Mouse (Mus musculus): Measurements from ENCODE around the gene Ocm. TPM values are rescaled to one million over a fixed set of nuclear protein-coding genes. Genes with fewer than 3 reads are reported as not detected.

The Ocm gene
- polyA plus RNA-seq (2011; ENCODE audit: insufficient read length, low read depth, missing spikeins) = not detected in 2 replicates

DNA sequence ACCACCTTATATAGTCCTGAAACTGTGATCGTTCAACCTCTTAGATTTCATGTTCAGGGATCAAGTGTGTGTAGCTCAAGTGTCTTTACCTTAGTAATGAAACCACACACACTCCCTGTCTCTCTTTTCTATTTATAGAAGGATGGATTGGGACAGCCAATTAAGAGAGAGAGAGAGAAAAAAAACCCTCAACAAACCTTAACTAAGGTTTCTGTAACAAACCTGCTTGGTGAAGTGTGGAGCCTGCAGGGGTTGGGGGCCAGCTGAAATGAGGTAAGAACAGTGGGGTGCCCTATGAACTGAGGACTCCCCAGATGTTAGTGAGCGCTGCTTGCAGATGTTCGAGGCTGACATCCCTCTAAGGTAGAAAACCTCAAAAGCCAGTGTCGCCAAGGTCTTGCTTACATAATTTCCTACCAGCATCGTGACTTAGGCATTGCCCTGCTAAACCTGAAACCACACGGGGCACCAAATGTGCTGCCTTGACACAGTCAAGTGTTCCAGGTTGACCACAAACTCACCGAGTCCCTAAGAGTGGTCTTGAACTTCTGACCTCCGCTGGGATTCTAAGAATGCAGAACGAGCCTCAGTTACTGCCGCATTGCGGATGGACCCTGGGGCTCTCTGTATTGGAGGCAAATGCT is at the start of gene Ocm:
Gene Ocm, minus strand, starts transcription at position 51 of the 644 bp plus-strand sequence.
- Histone ChIP-seq H3K4me1 (ENCODE audit: control insufficient read depth, insufficient read depth, low read length) (no peaks in the 10 kb centered on the region), H3K27ac (ENCODE audit: insufficient read depth, low read length) (no peak within 1 kb of the TSS), H3K4me3 (ENCODE audit: insufficient read depth, low read length) (no peak within 1 kb of the TSS)
- no peak for TF ChIP-seq CTCF (IDR thresholded peaks at IDR 0.05; ENCODE audit: borderline replicate concordance, insufficient read depth, low read length)
- TF ChIP-seq POLR2A (IDR thresholded peaks at IDR 0.05; ENCODE audit: low read depth, low read length) = no peak

DNA sequence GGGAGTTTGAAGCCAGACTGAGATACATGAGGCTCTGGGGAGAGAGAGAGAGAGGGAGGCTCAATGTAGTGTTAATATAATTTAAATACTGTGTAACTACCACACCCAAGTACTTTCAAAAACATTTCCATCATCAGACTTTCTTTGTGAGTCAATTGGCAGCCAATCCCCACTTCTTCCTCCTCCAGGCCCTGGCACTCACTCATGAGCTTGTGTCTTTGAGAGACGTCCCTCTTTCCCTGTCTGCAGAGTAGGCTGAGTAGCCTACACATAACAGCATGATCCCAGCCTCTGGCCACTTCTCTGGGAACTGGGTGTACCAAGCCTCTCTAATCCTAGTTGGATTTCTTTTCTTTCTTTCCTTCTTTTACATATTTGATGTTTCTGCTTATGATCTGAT is 44.8 kb upstream of the Ocm start:
- H3K27ac ChIP-seq (ENCODE audit: insufficient read depth, low read length) = no peak overlapping the region
- no peak for TF ChIP-seq POLR2A (IDR thresholded peaks at IDR 0.05; ENCODE audit: low read depth, low read length)
- TF ChIP-seq CTCF (IDR thresholded peaks at IDR 0.05; ENCODE audit: borderline replicate concordance, insufficient read depth, low read length) = no peak
- no peaks in the 10 kb centered on the region for H3K4me1 ChIP-seq (ENCODE audit: control insufficient read depth, insufficient read depth, low read length)
- no peak overlapping the region for H3K4me3 ChIP-seq (ENCODE audit: insufficient read depth, low read length)

DNA sequence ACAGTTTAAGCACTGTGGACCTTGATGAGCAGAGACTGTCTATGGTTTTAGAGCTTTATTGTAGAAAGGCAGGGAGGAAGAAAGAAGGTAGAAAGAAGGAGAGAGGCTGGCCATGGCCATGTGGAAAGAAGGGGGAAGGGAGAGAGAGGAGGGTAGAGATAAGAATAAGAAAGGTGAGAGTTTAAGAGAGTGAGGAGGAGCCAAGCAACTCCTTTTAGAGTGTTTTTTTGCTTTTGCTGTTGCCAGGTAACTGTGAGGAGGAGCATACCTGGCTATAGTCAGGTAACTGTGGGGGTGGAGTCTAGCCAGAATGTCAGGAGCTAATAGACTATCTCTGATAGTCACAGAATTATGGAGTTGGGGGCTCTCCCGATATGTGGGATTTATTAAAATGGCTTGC is 43.6 kb upstream of the Ocm start:
- no peak overlapping the region for H3K27ac ChIP-seq (ENCODE audit: insufficient read depth, low read length)
- no peaks in the 10 kb centered on the region for H3K4me1 ChIP-seq (ENCODE audit: control insufficient read depth, insufficient read depth, low read length)
- TF ChIP-seq POLR2A (IDR thresholded peaks at IDR 0.05; ENCODE audit: low read depth, low read length) (no peak), CTCF (IDR thresholded peaks at IDR 0.05; ENCODE audit: borderline replicate concordance, insufficient read depth, low read length) (no peak)
- no peak overlapping the region for H3K4me3 ChIP-seq (ENCODE audit: insufficient read depth, low read length)

DNA sequence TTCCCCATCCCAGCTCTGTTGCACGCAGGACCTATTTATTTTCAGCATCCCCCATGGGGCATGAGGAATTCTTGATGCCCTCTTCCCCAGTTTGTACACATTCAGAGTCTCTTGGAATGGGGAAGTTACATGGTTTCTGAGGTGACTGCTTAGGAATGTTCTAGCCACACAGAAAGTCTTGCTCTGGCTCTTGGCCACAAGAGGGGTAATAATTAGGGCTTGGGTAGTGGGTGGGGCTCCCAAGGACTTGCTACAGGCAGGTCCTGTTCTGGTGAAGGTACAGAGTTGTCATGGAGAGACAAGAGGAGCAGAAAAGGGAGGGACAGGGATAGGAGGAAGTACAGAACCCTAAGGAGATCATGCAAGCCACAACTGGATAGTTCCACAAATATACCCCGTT is 39.6 kb upstream of the Ocm start:
- H3K4me1 ChIP-seq (ENCODE audit: control insufficient read depth, insufficient read depth, low read length) = no peaks in the 10 kb centered on the region
- no peak overlapping the region for H3K27ac ChIP-seq (ENCODE audit: insufficient read depth, low read length)
- no peak overlapping the region for H3K4me3 ChIP-seq (ENCODE audit: insufficient read depth, low read length)
- TF ChIP-seq POLR2A (IDR thresholded peaks at IDR 0.05; ENCODE audit: low read depth, low read length) (no peak), CTCF (IDR thresholded peaks at IDR 0.05; ENCODE audit: borderline replicate concordance, insufficient read depth, low read length) (no peak)

DNA sequence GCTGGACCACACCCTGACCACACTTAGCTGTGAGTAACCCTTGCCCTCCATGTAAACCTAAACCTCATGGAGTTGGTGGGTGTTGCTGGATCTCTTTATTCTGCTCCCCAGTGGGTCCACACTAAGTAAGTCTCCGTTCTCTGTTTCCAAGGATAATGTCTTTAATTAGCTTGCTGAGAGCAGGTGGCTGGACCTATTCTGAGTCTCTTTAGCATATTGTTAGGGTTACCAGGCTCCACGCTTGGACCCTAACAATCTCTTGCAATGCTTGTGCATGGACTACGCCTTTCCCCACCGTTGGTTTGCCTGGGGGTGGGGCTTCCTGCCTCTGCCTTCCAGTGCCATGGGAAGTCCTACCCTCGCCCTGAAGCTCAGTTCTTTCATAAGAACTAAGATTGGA is 37.6 kb upstream of the Ocm start:
- no peaks in the 10 kb centered on the region for H3K4me1 ChIP-seq (ENCODE audit: control insufficient read depth, insufficient read depth, low read length)
- no peak overlapping the region for H3K4me3 ChIP-seq (ENCODE audit: insufficient read depth, low read length)
- no peak for TF ChIP-seq CTCF (IDR thresholded peaks at IDR 0.05; ENCODE audit: borderline replicate concordance, insufficient read depth, low read length)
- no peak for TF ChIP-seq POLR2A (IDR thresholded peaks at IDR 0.05; ENCODE audit: low read depth, low read length)
- no peak overlapping the region for H3K27ac ChIP-seq (ENCODE audit: insufficient read depth, low read length)

DNA sequence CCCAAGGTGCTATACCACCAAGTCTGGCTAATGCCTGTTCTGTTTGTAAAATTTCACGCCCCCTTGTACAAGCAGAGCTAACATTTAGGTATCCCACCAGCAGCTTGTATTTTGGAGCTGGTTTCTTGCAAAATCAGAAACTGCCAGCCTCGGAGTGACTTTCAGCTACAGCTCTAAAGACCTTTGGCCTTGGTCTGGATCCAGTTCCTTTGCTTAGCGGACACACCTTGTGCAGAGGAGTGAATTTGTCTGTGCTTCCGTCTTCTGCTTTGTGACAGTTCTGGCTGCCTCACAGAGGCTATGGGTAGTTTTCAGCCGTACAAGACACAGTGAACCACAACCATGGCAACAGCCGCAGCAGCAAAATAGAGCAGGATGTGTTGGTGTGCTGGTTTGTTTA is 27.9 kb upstream of the Ocm start:
- TF ChIP-seq CTCF (IDR thresholded peaks at IDR 0.05; ENCODE audit: borderline replicate concordance, insufficient read depth, low read length) = no peak
- no peak overlapping the region for H3K27ac ChIP-seq (ENCODE audit: insufficient read depth, low read length)
- H3K4me3 ChIP-seq (ENCODE audit: insufficient read depth, low read length) = no peak overlapping the region
- H3K4me1 ChIP-seq (ENCODE audit: control insufficient read depth, insufficient read depth, low read length) = no peaks in the 10 kb centered on the region

DNA sequence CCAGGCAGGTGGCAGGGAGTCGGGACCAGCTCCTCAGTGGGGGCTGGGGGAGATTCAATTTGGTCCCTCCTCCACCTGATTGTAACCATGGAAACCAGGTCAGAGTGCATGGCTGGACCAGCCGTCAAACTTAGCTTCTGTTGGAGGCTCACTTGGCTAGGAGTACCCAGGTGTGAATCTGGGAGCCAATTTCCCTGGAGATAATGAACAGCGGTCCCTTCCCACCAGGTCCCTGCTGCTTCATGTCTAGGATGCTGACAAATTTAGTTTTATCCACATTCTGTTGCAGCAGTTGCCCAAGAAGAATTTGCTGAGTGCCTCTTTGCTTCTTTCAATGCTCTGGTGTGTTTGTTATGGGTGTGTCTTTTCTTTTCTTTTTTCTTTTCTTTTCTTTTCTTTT is 27.0 kb upstream of the Ocm start:
- no peak overlapping the region for H3K4me3 ChIP-seq (ENCODE audit: insufficient read depth, low read length)
- H3K4me1 ChIP-seq (ENCODE audit: control insufficient read depth, insufficient read depth, low read length) = no peaks in the 10 kb centered on the region
- TF ChIP-seq CTCF (IDR thresholded peaks at IDR 0.05; ENCODE audit: borderline replicate concordance, insufficient read depth, low read length) (no peak), POLR2A (IDR thresholded peaks at IDR 0.05; ENCODE audit: low read depth, low read length) (no peak)
- H3K27ac ChIP-seq (ENCODE audit: insufficient read depth, low read length) = no peak overlapping the region

DNA sequence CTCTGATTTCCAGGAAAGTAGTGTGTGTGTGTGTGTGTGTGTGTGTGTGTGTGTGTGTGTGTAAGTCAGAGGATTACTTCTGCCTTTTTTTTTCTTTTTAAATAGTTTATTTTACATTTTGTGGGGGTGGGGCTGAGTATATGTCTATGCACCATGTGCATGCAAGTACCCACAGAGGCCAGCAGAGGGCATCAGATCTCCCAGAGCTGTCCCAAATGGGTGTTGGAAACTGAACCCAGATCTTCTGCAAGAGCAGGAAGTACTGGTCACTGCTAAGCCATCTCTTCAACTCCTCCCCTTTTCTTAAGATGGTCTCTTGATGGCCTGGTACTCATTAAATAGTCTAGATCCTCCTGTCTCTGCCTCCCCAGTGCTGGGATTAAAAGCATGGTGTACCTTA is 24.8 kb upstream of the Ocm start:
- Histone ChIP-seq H3K27ac (ENCODE audit: insufficient read depth, low read length) (no peak overlapping the region), H3K4me1 (ENCODE audit: control insufficient read depth, insufficient read depth, low read length) (no peaks in the 10 kb centered on the region)
- TF ChIP-seq CTCF (IDR thresholded peaks at IDR 0.05; ENCODE audit: borderline replicate concordance, insufficient read depth, low read length) = no peak

DNA sequence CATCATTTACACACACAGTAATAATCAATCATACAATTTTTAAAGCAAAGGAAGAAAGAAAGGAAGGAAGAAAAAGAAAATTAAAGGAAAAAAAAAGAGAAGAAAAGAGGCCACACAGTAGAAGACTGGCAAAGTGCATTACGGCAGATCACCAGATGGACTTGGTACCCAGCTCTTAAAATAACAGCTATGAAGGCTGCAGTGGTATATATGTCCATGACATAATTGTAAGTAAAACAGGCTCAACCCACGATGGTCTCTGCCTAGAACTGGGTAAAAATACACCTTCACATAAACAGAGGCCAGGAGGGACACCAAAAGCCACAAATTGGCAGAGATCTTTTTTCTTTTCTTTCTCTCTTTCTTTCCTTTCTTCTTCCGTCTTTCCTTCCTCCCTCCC is 23.4 kb upstream of the Ocm start:
- Histone ChIP-seq H3K4me3 (ENCODE audit: insufficient read depth, low read length) (no peak overlapping the region), H3K27ac (ENCODE audit: insufficient read depth, low read length) (no peak overlapping the region), H3K4me1 (ENCODE audit: control insufficient read depth, insufficient read depth, low read length) (no peaks in the 10 kb centered on the region)
- TF ChIP-seq CTCF (IDR thresholded peaks at IDR 0.05; ENCODE audit: borderline replicate concordance, insufficient read depth, low read length) (no peak), POLR2A (IDR thresholded peaks at IDR 0.05; ENCODE audit: low read depth, low read length) (no peak)

More for the DNA sequence above, 24.8 kb upstream of the Ocm start:
- no peak overlapping the region for H3K4me3 ChIP-seq (ENCODE audit: insufficient read depth, low read length)

DNA sequence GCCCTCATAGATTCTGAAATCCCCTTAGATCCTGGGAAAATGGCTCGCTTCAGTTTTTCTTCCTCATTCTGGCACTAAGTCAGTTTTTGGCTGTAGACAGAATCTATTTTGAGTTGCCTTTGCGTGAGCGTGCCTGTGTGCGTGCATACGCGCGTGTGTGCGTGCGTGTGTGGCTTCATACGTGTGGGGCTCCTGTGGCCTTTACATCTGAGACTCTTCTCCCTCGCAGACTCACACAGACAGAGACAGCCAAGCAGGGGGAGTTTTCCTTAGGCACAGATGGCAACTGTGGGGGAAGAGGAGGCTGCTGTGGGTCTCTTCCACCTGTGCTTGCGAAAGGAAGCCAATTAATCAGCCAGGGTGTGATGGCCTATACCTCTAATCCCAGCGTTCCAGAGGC is 20.9 kb upstream of the Ocm start:
- Histone ChIP-seq H3K27ac (ENCODE audit: insufficient read depth, low read length) (no peak overlapping the region), H3K4me1 (ENCODE audit: control insufficient read depth, insufficient read depth, low read length) (no peaks in the 10 kb centered on the region), H3K4me3 (ENCODE audit: insufficient read depth, low read length) (no peak overlapping the region)
- no peak for TF ChIP-seq POLR2A (IDR thresholded peaks at IDR 0.05; ENCODE audit: low read depth, low read length)

DNA sequence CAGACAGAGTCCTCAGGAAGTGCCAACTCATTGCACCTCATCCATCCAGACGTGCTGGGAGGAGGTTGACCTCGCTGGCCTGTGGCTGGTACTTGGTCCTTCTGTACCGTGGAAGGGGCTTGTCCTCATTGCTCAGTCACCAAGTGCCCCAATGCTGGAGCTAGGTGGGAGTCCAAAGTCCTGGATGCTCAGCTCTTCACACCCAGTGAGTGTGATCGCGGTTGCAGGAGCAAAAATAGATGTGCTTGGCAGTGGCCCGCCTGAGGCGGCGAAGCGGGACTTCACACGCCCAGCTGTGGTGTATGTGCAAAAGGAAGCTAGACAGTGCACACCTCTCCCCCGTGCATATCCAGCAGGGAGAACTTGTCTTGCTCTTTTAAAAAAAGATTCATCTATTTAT is 16.7 kb upstream of the Ocm start:
- no peak overlapping the region for H3K27ac ChIP-seq (ENCODE audit: insufficient read depth, low read length)
- TF ChIP-seq CTCF (IDR thresholded peaks at IDR 0.05; ENCODE audit: borderline replicate concordance, insufficient read depth, low read length) (no peak), POLR2A (IDR thresholded peaks at IDR 0.05; ENCODE audit: low read depth, low read length) (no peak)
- H3K4me3 ChIP-seq (ENCODE audit: insufficient read depth, low read length) = no peak overlapping the region
- no peaks in the 10 kb centered on the region for H3K4me1 ChIP-seq (ENCODE audit: control insufficient read depth, insufficient read depth, low read length)

Data from embryonic fibroblast, embryonic 13.5 days (primary cell).